Mouse (Mus musculus) neural tube, embryonic 12.5 days (tissue): Measurements from ENCODE around the gene Cel. TPM values are rescaled to one million over a fixed set of nuclear protein-coding genes. Genes with fewer than 3 reads are reported as not detected.

Experiments
- ATAC-seq: fragments of 200-750 bp; cut with Nextera tagmentation; 2 replicates; pipeline ENCODE4 v1.8.0; 2017; ENCODE audit warnings: low read depth, mild to moderate bottlenecking, moderate TSS enrichment, moderate library complexity; ENCODE audit not compliant: low FRiP score
- H3K27ac ChIP-seq: fragments of 300-500 bp; sonication (generic); 2 replicates; pipeline ENCODE4 v1.5.1; 2016
- H3K27me3 ChIP-seq: fragments of 300-500 bp; sonication (generic); replicated peaks from 2 replicates; pipeline ENCODE4 v1.6.1; 2016; ENCODE audit warnings: mild to moderate bottlenecking
- H3K36me3 ChIP-seq: fragments of 300-500 bp; sonication (generic); 2 replicates; pipeline ENCODE4 v1.6.1; 2016; ENCODE audit warnings: mild to moderate bottlenecking
- H3K4me1 ChIP-seq: fragments of 300-500 bp; sonication (generic); 2 replicates; pipeline ENCODE4 v1.6.1; 2016
- H3K4me2 ChIP-seq: fragments of 300-500 bp; sonication (generic); replicated peaks from 2 replicates; pipeline ENCODE4 v1.6.1; 2016; ENCODE audit warnings: mild to moderate bottlenecking
- H3K4me3 ChIP-seq: fragments of 300-500 bp; sonication (generic); 2 replicates; pipeline ENCODE4 v1.5.1; 2016
- H3K9ac ChIP-seq: fragments of 300-500 bp; sonication (generic); 2 replicates; pipeline ENCODE4 v1.6.1; 2016; ENCODE audit warnings: mild to moderate bottlenecking
- H3K9me3 ChIP-seq: fragments of 300-500 bp; sonication (generic); 2 replicates; pipeline ENCODE4 v1.6.1; 2016; ENCODE audit warnings: mild to moderate bottlenecking
- WGBS: fragments of 180-500 bp; shearing (Covaris S2); methylation state at CpG from one replicate; pipeline ENCODE4 v1.1.7; 2016; 5-methylcytosine and 5-hydroxymethylcytosine counted together
- polyA plus RNA-seq: library from polyadenylated mRNA; unstranded; fragments of >200 nt; fragmentation: Nextera tagmentation; extraction: Ambion mirVana; gene quantifications from 2 replicates; pipeline ENCODE4 v1.2.1, GENCODE M21; 2016

The Cel gene
- polyA plus RNA-seq, 1 experiment from 2014 or later: not detected

GRCm38 (mm10) chr2:28598692-28599568, 35.7 kb upstream of the Cel start:
- no peak for ATAC-seq
- H3K4me2 ChIP-seq: no peak overlapping the region
- 0 out of 2 replicates have a peak, but pooled peaks cover 6% of the 10 kb centered on the region for H3K4me1 ChIP-seq
- WGBS: 74% methylated on average over 12 of the region's 12 CpGs
- H3K9ac ChIP-seq: 0 out of 2 replicates have a peak overlapping the region, but pooled peaks have one; percentile 17
- H3K9me3 ChIP-seq: no peaks in the 10 kb centered on the region
- no peaks in the 10 kb centered on the region for H3K27me3 ChIP-seq
- no peak overlapping the region for H3K27ac ChIP-seq
- H3K36me3 ChIP-seq: no peaks in the 10 kb centered on the region
- no peak overlapping the region for H3K4me3 ChIP-seq

DNA sequence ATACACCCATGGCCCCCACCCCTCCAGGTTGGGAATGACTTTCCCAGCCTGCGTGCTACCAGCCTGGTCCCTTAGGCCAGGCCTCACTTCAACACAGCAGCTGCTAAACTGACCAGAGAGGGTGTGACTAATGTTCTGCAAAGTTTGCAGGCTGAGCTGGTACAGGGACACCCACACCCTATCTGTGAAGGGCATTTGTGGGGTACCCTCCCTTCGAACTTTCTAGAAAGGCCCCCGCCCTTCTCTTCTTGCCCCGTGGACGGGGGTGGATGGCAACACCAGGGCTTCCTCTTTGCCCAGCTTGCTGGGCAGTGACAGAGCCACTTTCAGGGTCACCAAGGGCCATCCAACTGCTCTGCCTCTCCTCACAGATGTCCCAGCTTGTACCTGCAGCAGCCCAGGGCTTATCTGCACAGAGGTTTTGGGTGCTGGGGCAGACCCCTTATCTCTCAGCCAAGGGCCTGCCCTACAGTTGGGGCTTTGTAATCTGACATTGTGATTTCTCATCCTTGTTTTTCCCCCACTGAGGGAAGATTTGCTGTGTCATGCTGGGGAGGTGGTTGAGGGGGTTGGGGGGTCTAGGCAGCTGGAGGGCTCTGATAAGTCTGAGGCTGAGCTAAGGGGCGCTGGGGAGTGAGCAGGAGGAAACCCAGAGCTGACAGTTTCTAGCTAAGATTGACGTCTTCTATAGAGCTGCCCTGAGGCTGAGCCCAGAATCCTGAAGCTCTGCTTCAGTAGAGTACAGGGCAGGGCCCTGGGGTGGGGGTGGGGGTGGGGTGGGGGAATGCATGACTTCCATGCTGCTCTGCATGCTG, 34.7 kb upstream of the Cel start:
- Histone ChIP-seq H3K9ac (0 out of 2 replicates have a peak overlapping the region, but pooled peaks have one; percentile 17), H3K4me2 (no peak overlapping the region), H3K9me3 (no peaks in the 10 kb centered on the region), H3K27ac (no peak overlapping the region), H3K36me3 (no peaks in the 10 kb centered on the region), H3K4me3 (no peak overlapping the region), H3K4me1 (0 out of 2 replicates have a peak, but pooled peaks cover 6% of the 10 kb centered on the region), H3K27me3 (no peaks in the 10 kb centered on the region)
- 77% methylated on average over 7 of the region's 7 CpGs for WGBS
- no peak for ATAC-seq

DNA sequence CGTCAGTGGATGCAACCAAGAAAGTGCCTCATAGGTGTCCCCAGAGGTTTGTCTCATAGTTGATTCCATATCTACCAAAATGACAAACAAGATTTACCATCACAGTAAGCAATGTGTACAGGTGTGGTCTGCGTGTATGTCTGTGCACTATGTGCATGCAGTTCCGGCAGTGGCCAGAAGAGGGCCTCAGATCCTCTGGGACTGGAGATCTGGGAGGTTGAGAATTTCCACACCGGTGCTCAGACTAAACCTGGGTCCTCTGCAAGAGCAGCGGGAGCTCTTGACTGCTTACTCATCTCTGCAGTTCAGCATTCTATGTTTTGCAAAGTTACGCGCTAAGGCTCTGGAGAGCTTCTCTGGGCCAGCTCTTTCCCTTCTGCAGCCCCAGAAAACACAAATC, 33.8 kb upstream of the Cel start:
- Histone ChIP-seq H3K4me1 (0 out of 2 replicates have a peak, but pooled peaks cover 6% of the 10 kb centered on the region), H3K4me3 (no peak overlapping the region), H3K9ac (no peak overlapping the region), H3K27me3 (no peaks in the 10 kb centered on the region), H3K4me2 (no peak overlapping the region), H3K27ac (no peak overlapping the region), H3K36me3 (no peaks in the 10 kb centered on the region), H3K9me3 (no peaks in the 10 kb centered on the region)
- ATAC-seq: no peak
- WGBS: 89% methylated on average over 7 of the region's 7 CpGs

DNA sequence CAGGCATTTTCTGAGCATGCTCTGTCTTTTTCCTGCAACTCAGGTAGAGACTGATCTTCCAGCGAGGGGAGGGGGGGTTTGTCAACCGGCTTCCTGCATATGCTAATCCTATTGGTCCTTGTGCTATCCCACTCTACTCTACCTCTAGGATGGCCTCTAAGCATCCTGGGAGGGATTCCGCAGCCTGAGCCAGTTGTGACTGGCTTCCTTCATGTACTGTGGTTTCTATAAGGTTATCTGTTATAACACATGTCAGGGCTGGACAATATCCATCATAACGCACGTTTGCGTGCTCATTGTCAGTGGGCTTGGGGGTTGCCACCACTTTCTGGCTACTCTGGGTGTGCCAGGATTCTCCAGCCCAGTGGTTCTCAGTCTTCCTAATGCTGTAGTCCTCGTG, 32.8 kb upstream of the Cel start:
- H3K4me3 ChIP-seq: no peak overlapping the region
- no peak overlapping the region for H3K9ac ChIP-seq
- ATAC-seq: no peak
- no peaks in the 10 kb centered on the region for H3K36me3 ChIP-seq
- no peaks in the 10 kb centered on the region for H3K27me3 ChIP-seq
- no peak overlapping the region for H3K4me2 ChIP-seq
- no peak overlapping the region for H3K27ac ChIP-seq
- no peaks in the 10 kb centered on the region for H3K9me3 ChIP-seq
- 0 out of 2 replicates have a peak, but pooled peaks cover 6% of the 10 kb centered on the region for H3K4me1 ChIP-seq
- WGBS: 85% methylated on average over 7 of the region's 7 CpGs

GRCm38 (mm10) chr2:28592809-28593208, 29.6 kb upstream of the Cel start:
- Histone ChIP-seq H3K4me3 (no peak overlapping the region), H3K27me3 (no peaks in the 10 kb centered on the region), H3K27ac (no peak overlapping the region), H3K9me3 (no peaks in the 10 kb centered on the region), H3K4me2 (0 out of 2 replicates have a peak overlapping the region, but pooled peaks have one; percentile 25), H3K4me1 (no peaks in the 10 kb centered on the region), H3K36me3 (no peaks in the 10 kb centered on the region), H3K9ac (no peak overlapping the region)
- WGBS: 8% methylated on average over 15 of the region's 15 CpGs
- ATAC-seq: no peak

GRCm38 (mm10) chr2:28591479-28591878, 28.3 kb upstream of the Cel start:
- H3K27ac ChIP-seq: no peak overlapping the region
- H3K4me2 ChIP-seq: no peak overlapping the region
- no peak overlapping the region for H3K4me3 ChIP-seq
- ATAC-seq: no peak
- no peaks in the 10 kb centered on the region for H3K4me1 ChIP-seq
- no peaks in the 10 kb centered on the region for H3K27me3 ChIP-seq
- no peaks in the 10 kb centered on the region for H3K9me3 ChIP-seq
- H3K36me3 ChIP-seq: no peaks in the 10 kb centered on the region
- H3K9ac ChIP-seq: no peak overlapping the region
- 75% methylated on average over 2 of the region's 2 CpGs for WGBS

DNA sequence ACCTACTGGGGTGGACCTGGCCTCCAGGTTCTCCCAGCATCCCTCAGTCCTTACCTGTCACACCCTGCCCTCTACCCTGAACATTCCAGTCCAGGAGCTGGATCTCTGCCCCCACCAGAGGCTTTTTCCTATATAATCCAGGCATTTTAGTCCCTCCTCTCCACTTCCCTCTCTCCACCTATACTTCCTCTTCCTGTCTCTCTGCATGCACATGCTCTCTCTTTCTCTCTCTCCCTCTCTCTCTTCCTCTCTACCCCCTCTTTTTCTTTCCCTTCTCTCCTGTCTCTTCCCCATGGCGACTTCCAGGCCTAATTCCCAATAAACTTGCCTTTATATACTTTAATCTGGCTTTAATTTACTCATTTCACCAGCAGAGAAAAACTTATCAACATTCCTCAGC, 25.4 kb upstream of the Cel start:
- Histone ChIP-seq H3K36me3 (no peaks in the 10 kb centered on the region), H3K27ac (no peak overlapping the region), H3K4me3 (no peak overlapping the region), H3K27me3 (no peaks in the 10 kb centered on the region), H3K4me1 (0 out of 2 replicates have a peak, but pooled peaks cover 2% of the 10 kb centered on the region), H3K9ac (no peak overlapping the region), H3K9me3 (no peaks in the 10 kb centered on the region), H3K4me2 (no peak overlapping the region)
- 31% methylated on average over 1 of the region's 1 CpGs for WGBS
- no peak for ATAC-seq

DNA sequence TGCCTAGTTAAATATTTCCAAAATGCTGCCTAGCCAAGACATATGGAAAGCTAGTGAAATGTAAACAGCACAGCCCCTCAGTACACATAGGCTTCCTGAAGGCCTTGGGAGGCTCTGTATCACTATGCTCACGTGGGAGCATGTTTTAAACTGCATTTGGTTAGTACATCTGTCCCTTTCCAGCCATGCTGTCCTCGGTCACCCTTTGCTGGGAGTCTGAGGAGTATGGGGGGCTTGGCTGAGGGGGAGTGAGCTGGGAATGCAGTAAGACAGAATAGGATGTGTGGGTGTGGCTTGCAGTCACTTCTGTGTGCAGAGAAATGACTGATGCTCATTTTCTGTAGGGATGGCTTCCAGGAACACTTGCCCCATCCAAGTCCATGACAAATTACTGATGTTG, 22.5 kb upstream of the Cel start:
- no peak overlapping the region for H3K4me2 ChIP-seq
- peaks cover 19% of the 10 kb centered on the region; the same call in 1 of the 2 replicates for H3K4me1 ChIP-seq
- no peak overlapping the region for H3K27ac ChIP-seq
- H3K9me3 ChIP-seq: no peaks in the 10 kb centered on the region
- no peak overlapping the region for H3K4me3 ChIP-seq
- 46% methylated on average over 2 of the region's 2 CpGs for WGBS
- ATAC-seq: no peak
- H3K36me3 ChIP-seq: peaks cover 3% of the 10 kb centered on the region; the same call in 1 of the 2 replicates
- H3K27me3 ChIP-seq: no peaks in the 10 kb centered on the region
- H3K9ac ChIP-seq: no peak overlapping the region

- no peak overlapping the region for H3K9ac ChIP-seq
- no peak overlapping the region for H3K27ac ChIP-seq
- peaks cover 3% of the 10 kb centered on the region; the same call in 1 of the 2 replicates for H3K36me3 ChIP-seq
- peaks cover 19% of the 10 kb centered on the region; the same call in 1 of the 2 replicates for H3K4me1 ChIP-seq
- 22% methylated on average over 6 of the region's 6 CpGs for WGBS
- no peak overlapping the region for H3K4me2 ChIP-seq
- no peaks in the 10 kb centered on the region for H3K27me3 ChIP-seq
- ATAC-seq: no peak
- no peaks in the 10 kb centered on the region for H3K9me3 ChIP-seq
- no peak overlapping the region for H3K4me3 ChIP-seq
Measured at GRCm38 (mm10) chr2:28585043-28585571, 21.9 kb upstream of the Cel start.

DNA sequence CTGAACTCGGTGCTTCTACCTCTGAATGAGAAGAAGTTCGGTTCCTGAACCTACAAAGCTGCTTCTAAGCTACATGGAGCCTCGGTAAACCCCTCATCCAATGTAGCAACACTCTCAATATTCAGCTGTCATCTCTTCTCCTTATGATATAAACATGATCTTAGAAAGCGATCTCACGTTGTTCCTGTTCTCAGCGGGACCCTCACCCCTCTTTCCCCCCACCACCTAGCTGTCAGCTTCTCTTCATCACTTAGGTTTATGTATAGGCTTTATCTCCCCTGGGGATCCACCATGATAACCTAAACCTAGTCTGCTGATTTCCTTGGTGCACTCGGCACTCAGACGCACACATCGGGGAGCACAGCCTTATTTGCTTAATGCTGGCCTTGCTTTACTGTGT, 20.4 kb upstream of the Cel start, which contains the start of gene Gtf3c5:
Gtf3c5 (minus strand) TSS at position 101 of the 400 bp plus-strand sequence.
- H3K9ac ChIP-seq: peak within 1 kb of the TSS; percentile 66
- H3K27ac ChIP-seq: peak within 1 kb of the TSS; percentile 65; the same call in 1 of the 2 replicates
- H3K4me2 ChIP-seq: peak within 1 kb of the TSS; percentile 76
- ATAC-seq: no peak
- no peaks in the 10 kb centered on the region for H3K9me3 ChIP-seq
- H3K4me3 ChIP-seq: peak within 1 kb of the TSS; percentile 69
- WGBS: 75% methylated on average over 9 of the region's 9 CpGs
- peaks cover 19% of the 10 kb centered on the region; the same call in 1 of the 2 replicates for H3K4me1 ChIP-seq
- peaks cover 16% of the 10 kb centered on the region for H3K36me3 ChIP-seq
- no peaks in the 10 kb centered on the region for H3K27me3 ChIP-seq

- Histone ChIP-seq H3K4me1 (peaks cover 19% of the 10 kb centered on the region; the same call in 1 of the 2 replicates), H3K4me3 (peak overlapping the region; percentile 69), H3K27me3 (no peaks in the 10 kb centered on the region), H3K4me2 (peak overlapping the region; percentile 76), H3K27ac (peak overlapping the region; percentile 65; the same call in 1 of the 2 replicates), H3K9me3 (no peaks in the 10 kb centered on the region), H3K36me3 (peaks cover 24% of the 10 kb centered on the region), H3K9ac (peak overlapping the region; percentile 66)
- WGBS: under 1% methylated on average over 56 of the region's 56 CpGs
- ATAC-seq: peak; percentile 91
Measured at GRCm38 (mm10) chr2:28582647-28583353, 19.6 kb upstream of the Cel start.
